Mouse (Mus musculus) brain, embryonic 14.5 days (tissue): ENCODE results near the gene Vcp. TPM values are rescaled to one million over a fixed set of nuclear protein-coding genes. Genes with fewer than 3 reads are reported as not detected.

ENCODE experiments used
- DNase-seq: peaks from one replicate; pipeline ENCODE4 v3.0.0-alpha.2; 2011; ENCODE audit warnings: low read depth
- CTCF ChIP-seq: fragments of 200-500 bp; IDR thresholded peaks from 2 replicates; pipeline ENCODE4 v1.5.1; 2012; ENCODE audit warnings: inconsistent platforms, mild to moderate bottlenecking, moderate library complexity, borderline replicate concordance; ENCODE audit not compliant: insufficient read depth, insufficient read length; ENCODE audit errors: extremely low read depth
- POLR2A ChIP-seq: fragments of 200-500 bp; IDR thresholded peaks from 2 replicates; pipeline ENCODE4 v1.6.1; 2012; ENCODE audit warnings: mild to moderate bottlenecking, inconsistent platforms, borderline replicate concordance; ENCODE audit not compliant: poor library complexity, insufficient read depth, insufficient read length, severe bottlenecking; ENCODE audit errors: extremely low read depth
- polyA plus RNA-seq: library from polyadenylated mRNA; depleted of rRNA; stranded (reverse); fragments of >200 nt; gene quantifications from 2 replicates; pipeline ENCODE4 v1.2.3, GENCODE M21; 2012

The Vcp gene
- polyA plus RNA-seq, 1 experiment = 264 TPM

- TF ChIP-seq CTCF = no peak
- no peak for TF ChIP-seq POLR2A
- no peak for DNase-seq
Measured at GRCm38 (mm10) chr4:42963480-42963879, 36.8 kb downstream of the Vcp start.

GRCm38 (mm10) chr4:42961592-42961991 lies 38.7 kb downstream of the Vcp start:
- peak; percentile 78 for DNase-seq
- no peak for TF ChIP-seq POLR2A
- TF ChIP-seq CTCF = peak; percentile 77

DNA sequence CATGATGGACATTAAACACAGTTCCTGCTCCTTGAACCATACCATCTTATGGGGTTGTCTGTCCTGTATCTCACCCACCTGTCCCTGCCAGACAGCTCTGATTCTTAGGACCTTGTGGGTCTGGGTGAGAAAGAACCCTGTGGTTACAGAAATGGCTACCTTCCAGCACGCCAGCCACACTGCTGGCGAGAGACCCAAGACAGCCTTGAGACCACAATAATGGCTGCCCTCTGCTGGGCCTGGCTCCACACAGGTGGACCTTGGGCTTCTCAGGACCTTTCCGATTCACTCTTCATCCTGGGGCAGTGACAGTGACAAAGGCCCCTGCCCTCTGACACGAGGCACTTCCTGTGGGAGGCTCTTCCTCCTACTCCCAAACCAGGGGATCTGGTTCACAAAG lies 40.9 kb downstream of the Vcp start:
- TF ChIP-seq POLR2A (no peak), CTCF (no peak)
- no peak for DNase-seq

DNA sequence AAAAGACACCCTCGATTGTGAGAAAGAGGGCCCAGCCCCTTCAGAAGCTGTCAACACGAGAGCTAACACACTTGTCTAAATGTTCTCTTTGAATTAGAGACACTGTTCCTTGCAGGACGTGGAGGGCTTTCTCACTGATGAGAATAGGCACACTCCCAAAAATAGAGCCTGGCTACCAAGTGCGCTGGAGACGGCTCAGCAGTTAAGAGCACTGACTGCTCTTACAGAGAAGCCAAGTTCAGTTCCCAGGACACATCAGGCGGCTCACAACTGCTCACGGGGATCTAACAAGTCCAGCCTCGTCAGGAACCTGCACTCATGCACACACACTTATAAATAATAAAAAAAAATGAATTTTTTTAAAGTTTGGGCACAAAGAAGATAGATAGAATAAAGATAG lies 41.4 kb downstream of the Vcp start:
- DNase-seq = no peak
- TF ChIP-seq CTCF = no peak
- no peak for TF ChIP-seq POLR2A

DNA sequence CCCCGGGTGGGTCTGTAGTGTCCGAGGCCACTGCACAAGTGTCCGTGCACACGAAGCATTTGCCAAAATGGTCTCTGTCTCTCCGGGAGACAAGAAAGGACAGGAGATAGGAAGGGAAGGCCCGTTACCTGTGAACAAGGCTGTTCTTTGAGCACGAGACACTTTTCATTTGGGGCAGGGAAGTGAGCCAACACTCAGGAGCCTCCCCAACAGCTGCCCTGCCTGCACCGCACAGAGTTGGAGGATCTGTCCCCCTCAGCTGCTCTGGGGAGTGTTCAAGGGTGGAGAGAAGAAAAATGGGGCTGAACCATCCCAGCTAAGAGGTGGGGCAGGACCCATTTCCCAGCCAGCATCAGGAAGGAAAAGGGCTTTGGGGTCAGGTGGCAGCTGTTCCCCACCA lies 42.3 kb downstream of the Vcp start:
- no peak for TF ChIP-seq CTCF
- TF ChIP-seq POLR2A = no peak
- DNase-seq = no peak

- TF ChIP-seq CTCF = no peak
- no peak for DNase-seq
Measured at GRCm38 (mm10) chr4:42957306-42957705, 43.0 kb downstream of the Vcp start.

DNA sequence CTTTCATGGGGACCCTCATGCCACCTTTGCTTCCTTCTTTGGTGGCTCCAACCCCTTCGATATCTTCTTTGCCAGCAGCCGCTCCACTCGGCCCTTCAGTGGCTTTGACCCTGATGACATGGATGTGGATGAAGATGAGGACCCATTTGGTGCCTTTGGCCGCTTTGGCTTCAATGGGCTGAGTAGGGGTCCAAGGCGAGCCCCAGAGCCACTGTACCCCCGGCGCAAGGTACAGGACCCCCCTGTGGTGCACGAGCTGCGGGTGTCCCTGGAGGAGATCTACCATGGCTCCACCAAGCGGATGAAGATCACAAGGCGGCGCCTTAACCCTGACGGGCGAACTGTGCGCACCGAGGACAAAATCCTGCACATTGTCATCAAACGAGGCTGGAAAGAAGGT lies 43.7 kb downstream of the Vcp start:
- TF ChIP-seq POLR2A = no peak
- no peak for TF ChIP-seq CTCF
- no peak for DNase-seq

DNA sequence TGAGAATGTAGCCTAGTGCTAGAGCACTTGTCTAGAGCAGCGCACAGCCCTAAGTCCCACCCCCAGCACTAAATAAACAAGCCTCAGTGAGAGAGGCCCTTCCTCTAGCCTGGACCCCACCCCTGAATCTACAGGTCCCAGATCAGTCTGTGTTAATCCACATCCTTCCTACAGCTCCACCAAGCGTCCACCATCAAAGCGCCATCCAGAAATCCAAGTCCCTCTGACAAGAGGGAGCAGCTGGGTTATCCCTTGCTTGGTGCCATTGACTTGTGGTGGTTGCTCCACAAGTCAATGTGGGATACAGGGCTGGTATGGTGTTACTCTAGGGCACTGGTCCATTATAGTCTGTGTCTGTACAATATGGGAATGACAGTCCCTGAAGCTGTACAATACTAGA lies 45.1 kb downstream of the Vcp start:
- no peak for DNase-seq
- TF ChIP-seq CTCF (no peak), POLR2A (no peak)

DNA sequence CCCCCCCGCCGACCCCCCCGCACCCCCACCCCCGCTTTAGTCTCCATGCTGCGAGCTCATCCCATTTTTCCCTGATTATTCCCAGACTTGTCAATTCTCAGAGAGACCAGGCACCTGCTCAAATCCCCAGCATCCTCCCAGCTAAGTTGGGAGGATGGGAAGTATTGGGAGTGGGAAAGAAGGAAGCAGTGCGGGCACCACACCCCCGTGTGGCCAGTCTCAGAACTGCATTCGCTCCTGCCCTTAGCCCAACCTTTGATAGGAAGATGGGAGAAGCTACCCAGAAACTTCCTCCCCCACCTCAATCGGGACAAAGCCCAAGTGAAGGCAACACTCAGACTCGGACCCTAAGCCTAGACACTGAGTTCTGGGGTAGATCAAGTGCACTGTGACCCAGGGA lies 46.0 kb downstream of the Vcp start:
- TF ChIP-seq POLR2A = no peak
- peak; percentile 96 for TF ChIP-seq CTCF
- peak; percentile 83 for DNase-seq

DNA sequence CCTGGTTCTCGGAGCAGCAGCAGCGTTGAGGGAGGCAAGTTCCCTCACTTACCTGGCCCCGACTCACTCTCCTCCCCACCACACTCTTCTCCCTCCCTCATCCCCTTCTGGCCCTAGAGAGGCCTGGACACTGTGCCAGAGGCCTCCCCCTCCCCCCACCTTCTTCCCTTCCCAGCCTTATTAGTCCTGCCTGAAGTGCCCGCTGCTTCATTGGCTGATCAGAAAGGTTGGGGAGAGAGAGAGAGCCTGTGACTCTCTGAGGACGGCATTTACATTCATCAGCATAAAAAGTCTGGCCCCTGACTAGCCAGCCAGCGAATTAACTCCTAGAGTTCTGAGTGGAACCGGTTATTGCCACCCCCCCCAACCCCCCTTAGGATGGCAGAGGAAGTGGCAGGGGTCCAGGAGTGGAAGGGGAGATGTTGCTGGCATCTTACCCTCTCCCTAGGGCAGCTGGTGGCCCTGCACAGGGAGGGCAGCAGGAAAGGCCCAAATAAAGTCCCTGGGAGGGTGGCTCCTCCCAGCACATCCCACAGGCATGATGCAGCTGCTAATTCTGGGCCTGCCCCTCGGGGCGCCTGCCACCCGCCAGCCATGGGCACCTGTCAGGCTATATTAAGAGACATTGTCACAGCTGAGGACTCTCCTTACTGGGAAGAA lies 46.7 kb downstream of the Vcp start:
- TF ChIP-seq CTCF (no peak), POLR2A (no peak)
- DNase-seq = peak; percentile 91

DNA sequence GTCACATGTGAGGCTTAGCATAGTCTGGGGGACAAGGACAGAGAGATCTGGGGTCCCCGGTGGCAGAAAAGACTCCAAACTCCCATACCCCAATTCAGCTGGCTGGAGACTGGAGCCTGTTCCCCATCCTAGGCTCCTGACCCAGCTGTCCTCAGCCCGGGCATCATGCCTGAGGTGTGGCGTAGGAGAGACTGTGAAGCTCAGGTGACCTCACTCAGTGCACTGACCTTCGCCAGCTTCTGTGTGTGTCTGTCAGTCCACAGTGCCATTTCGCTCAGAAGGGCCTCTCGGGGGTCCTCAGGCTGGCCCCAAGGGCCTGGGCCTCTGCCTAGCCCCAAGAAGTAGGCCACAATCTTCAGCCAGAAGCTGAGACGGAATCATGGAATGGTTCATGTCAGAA lies 47.7 kb downstream of the Vcp start:
- no peak for DNase-seq
- TF ChIP-seq CTCF (no peak), POLR2A (no peak)
